Mouse (Mus musculus): ENCODE measurements at regions not wholly inside any gene's neighbourhood (a gene's known extent, or its start where the extent isn't known, plus 50 kb on each side); places are given as distances from the start of the nearest gene placed in this dataset.
A peak's percentile ranks its signal among the peaks of the same experiment; 100 is the strongest.

DNA sequence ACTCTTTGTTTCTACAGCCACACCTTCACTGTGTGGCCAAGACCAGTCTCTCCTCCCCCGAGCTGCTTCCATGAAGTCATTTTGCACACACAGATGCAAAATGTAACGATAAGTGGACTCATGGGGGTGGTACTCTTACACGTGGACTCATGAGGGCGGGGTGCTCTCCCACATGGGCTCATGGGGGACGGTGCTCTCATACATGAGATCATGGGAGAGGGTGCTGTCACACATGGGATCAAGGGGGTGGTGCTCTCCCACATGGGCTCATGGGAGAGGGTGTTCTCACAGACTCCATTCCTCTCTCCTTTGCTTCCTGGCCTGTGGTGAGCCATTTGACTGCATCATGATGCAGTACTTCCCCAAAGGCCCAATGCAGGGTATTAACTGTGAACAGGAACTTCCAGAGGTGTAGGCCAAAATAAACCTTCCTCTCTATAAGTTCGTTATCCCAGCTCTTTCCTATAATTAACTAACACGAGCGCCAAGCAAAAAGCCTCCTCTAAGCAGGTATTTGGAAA, 118.9 kb downstream of the Kdr start:
- Histone ChIP-seq H3K4me1 (replicated peaks) (peaks cover 9% of the 10 kb centered on the region; the same call in 1 of the 2 replicates), H3K27me3 (peaks cover 7% of the 10 kb centered on the region), H3K27ac (replicated peaks) (no peak overlapping the region), H3K4me2 (no peak overlapping the region), H3K36me3 (replicated peaks) (no peaks in the 10 kb centered on the region), H3K9ac (no peak overlapping the region), H3K4me3 (replicated peaks) (no peak overlapping the region), H3K9me3 (replicated peaks) (no peaks in the 10 kb centered on the region)
- ATAC-seq (ENCODE audit: insufficient read depth) = no peak
- 53% methylated on average over 8 of the region's 8 CpGs for WGBS (ENCODE audit: insufficient replicate concordance)

GRCm38 (mm10) chr5:75850855-75851254, 127.4 kb downstream of the Kdr start:
- Histone ChIP-seq H3K9ac (no peak overlapping the region), H3K27me3 (no peaks in the 10 kb centered on the region), H3K4me1 (replicated peaks) (no peaks in the 10 kb centered on the region), H3K9me3 (replicated peaks) (no peaks in the 10 kb centered on the region), H3K4me2 (no peak overlapping the region), H3K36me3 (replicated peaks) (no peaks in the 10 kb centered on the region), H3K27ac (replicated peaks) (no peak overlapping the region), H3K4me3 (replicated peaks) (no peak overlapping the region)
- no peak for ATAC-seq (ENCODE audit: insufficient read depth)
- 57% methylated on average over 4 of the region's 4 CpGs for WGBS (ENCODE audit: insufficient replicate concordance)

DNA sequence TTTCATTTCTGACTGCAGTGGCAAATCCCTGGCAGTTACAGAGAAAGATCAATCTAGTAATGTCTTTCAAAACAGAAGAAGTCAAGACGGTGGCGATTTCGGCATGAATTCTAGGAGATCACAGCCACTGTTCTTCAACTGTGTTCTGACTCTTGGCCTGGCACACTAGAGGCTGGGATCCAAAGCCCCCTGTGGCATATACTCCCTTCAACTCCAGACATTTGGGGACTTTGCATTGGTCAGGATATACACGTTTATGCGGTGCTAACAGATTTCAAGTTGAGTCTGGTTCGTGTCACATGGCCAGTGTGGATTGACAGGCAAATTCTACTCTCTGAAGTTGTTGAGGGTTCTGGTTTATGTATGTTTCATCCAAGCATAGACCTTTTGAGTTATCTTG, 130.3 kb downstream of the Kdr start:
- Histone ChIP-seq H3K4me3 (replicated peaks) (no peak overlapping the region), H3K9ac (no peak overlapping the region), H3K9me3 (replicated peaks) (no peaks in the 10 kb centered on the region), H3K36me3 (replicated peaks) (no peaks in the 10 kb centered on the region), H3K27me3 (no peaks in the 10 kb centered on the region), H3K4me1 (replicated peaks) (no peaks in the 10 kb centered on the region), H3K27ac (replicated peaks) (no peak overlapping the region), H3K4me2 (no peak overlapping the region)
- no peak for ATAC-seq (ENCODE audit: insufficient read depth)
- WGBS (ENCODE audit: insufficient replicate concordance) = 73% methylated on average over 6 of the region's 6 CpGs

- ATAC-seq (ENCODE audit: insufficient read depth) = no peak
- H3K4me2 ChIP-seq = no peak overlapping the region
- H3K36me3 ChIP-seq (replicated peaks) = no peaks in the 10 kb centered on the region
- no peaks in the 10 kb centered on the region for H3K9me3 ChIP-seq (replicated peaks)
- H3K4me3 ChIP-seq (replicated peaks) = no peak overlapping the region
- H3K27me3 ChIP-seq = no peaks in the 10 kb centered on the region
- no peaks in the 10 kb centered on the region for H3K4me1 ChIP-seq (replicated peaks)
- H3K27ac ChIP-seq (replicated peaks) = no peak overlapping the region
- WGBS (ENCODE audit: insufficient replicate concordance) = 64% methylated on average over 3 of the region's 3 CpGs
- no peak overlapping the region for H3K9ac ChIP-seq
These were observed 130.9 kb downstream of the Kdr start for GRCm38 (mm10) chr5:75847341-75847740.

DNA sequence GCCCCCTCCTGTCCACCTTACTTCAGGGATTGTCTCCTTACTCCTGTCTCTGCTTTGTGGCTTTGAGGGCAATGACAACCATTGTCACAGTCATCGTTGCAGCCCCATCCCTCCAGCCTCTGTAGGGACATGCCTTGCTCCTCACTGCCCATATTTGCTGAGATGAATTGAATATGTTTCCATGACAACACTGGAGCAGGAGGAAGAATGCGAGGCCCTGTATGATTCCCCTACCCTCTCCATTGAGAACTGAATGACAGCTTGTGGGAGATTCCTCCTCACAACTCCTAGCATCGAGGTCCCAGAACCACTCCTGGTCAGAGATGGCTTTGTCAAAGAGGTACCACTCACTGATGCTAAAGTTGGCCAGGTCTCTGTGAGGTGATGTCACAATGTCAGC, 132.2 kb downstream of the Kdr start:
- H3K9ac ChIP-seq = no peak overlapping the region
- H3K4me3 ChIP-seq (replicated peaks) = no peak overlapping the region
- no peaks in the 10 kb centered on the region for H3K36me3 ChIP-seq (replicated peaks)
- no peak overlapping the region for H3K27ac ChIP-seq (replicated peaks)
- H3K27me3 ChIP-seq = no peaks in the 10 kb centered on the region
- no peaks in the 10 kb centered on the region for H3K9me3 ChIP-seq (replicated peaks)
- ATAC-seq (ENCODE audit: insufficient read depth) = no peak
- 56% methylated on average over 3 of the region's 3 CpGs for WGBS (ENCODE audit: insufficient replicate concordance)
- H3K4me1 ChIP-seq (replicated peaks) = no peaks in the 10 kb centered on the region
- H3K4me2 ChIP-seq = no peak overlapping the region

GRCm38 (mm10) chr5:75843807-75844206, 134.5 kb downstream of the Kdr start:
- Histone ChIP-seq H3K4me1 (replicated peaks) (no peaks in the 10 kb centered on the region), H3K9me3 (replicated peaks) (no peaks in the 10 kb centered on the region), H3K27ac (replicated peaks) (no peak overlapping the region), H3K9ac (no peak overlapping the region), H3K4me3 (replicated peaks) (no peak overlapping the region), H3K36me3 (replicated peaks) (no peaks in the 10 kb centered on the region), H3K27me3 (no peaks in the 10 kb centered on the region), H3K4me2 (no peak overlapping the region)
- no peak for ATAC-seq (ENCODE audit: insufficient read depth)
- 41% methylated on average over 3 of the region's 3 CpGs for WGBS (ENCODE audit: insufficient replicate concordance)

DNA sequence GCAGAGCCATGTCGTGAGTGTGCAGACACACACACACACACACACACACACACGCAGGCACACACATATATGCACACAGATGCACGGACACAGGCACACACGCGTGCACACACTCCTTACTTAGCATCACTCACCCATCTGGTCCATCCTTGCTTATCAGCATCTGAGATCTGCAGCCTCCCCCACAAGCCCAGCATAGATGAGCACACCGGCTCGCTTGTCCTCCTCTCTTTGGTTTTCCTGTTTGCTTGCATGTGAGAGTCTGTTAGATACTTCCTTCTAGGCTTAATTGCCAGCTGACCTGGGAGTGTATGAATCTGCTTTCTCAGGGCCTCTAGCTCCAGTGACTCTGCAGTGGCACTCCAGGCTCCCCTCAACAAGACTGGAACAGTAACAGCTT, 137.8 kb downstream of the Kdr start:
- Histone ChIP-seq H3K9me3 (replicated peaks) (no peaks in the 10 kb centered on the region), H3K27me3 (peaks cover 9% of the 10 kb centered on the region), H3K27ac (replicated peaks) (no peak overlapping the region), H3K36me3 (replicated peaks) (no peaks in the 10 kb centered on the region), H3K4me3 (replicated peaks) (no peak overlapping the region), H3K9ac (no peak overlapping the region), H3K4me2 (no peak overlapping the region), H3K4me1 (replicated peaks) (peaks cover 4% of the 10 kb centered on the region; the same call in 1 of the 2 replicates)
- WGBS (ENCODE audit: insufficient replicate concordance) = 27% methylated on average over 7 of the region's 7 CpGs
- no peak for ATAC-seq (ENCODE audit: insufficient read depth)

DNA sequence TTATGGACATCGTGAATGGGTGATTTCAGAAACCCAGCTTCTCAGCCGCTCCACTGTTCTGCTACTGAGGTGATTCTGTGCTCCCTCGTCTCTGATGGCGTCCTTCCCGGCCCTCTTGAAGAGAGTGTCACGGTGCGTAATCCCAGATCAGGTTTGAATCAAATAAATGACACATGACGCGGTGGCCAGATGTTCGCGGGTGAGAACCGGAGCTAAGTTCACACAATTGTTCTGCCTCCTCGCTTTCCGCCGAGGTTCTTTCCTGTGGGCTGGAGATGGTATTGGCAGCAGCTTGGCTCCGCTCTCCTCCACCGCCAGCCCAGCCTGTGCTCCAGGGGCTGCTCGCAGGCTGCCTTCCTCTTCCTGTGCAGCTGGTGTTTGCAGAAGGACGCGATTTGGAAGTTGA, 142.7 kb downstream of the Kdr start:
- 7% methylated on average over 20 of the region's 20 CpGs for WGBS (ENCODE audit: insufficient replicate concordance)
- H3K9ac ChIP-seq = no peak overlapping the region
- no peaks in the 10 kb centered on the region for H3K36me3 ChIP-seq (replicated peaks)
- H3K9me3 ChIP-seq (replicated peaks) = no peaks in the 10 kb centered on the region
- H3K27me3 ChIP-seq = peaks cover 26% of the 10 kb centered on the region
- no peak for ATAC-seq (ENCODE audit: insufficient read depth)
- peak overlapping the region; percentile 22 for H3K4me3 ChIP-seq (replicated peaks)
- H3K4me1 ChIP-seq (replicated peaks) = peaks cover 14% of the 10 kb centered on the region
- H3K27ac ChIP-seq (replicated peaks) = no peak overlapping the region
- H3K4me2 ChIP-seq = peak overlapping the region; percentile 54

- Histone ChIP-seq H3K4me3 (replicated peaks) (peak overlapping the region; percentile 22), H3K27ac (replicated peaks) (no peak overlapping the region), H3K36me3 (replicated peaks) (no peaks in the 10 kb centered on the region), H3K4me1 (replicated peaks) (peaks cover 19% of the 10 kb centered on the region), H3K4me2 (peak overlapping the region; percentile 54), H3K27me3 (peaks cover 26% of the 10 kb centered on the region), H3K9me3 (replicated peaks) (no peaks in the 10 kb centered on the region), H3K9ac (no peak overlapping the region)
- 18% methylated on average over 17 of the region's 17 CpGs for WGBS (ENCODE audit: insufficient replicate concordance)
- no peak for ATAC-seq (ENCODE audit: insufficient read depth)
These were observed 143.3 kb downstream of the Kdr start for GRCm38 (mm10) chr5:75834766-75835555.

DNA sequence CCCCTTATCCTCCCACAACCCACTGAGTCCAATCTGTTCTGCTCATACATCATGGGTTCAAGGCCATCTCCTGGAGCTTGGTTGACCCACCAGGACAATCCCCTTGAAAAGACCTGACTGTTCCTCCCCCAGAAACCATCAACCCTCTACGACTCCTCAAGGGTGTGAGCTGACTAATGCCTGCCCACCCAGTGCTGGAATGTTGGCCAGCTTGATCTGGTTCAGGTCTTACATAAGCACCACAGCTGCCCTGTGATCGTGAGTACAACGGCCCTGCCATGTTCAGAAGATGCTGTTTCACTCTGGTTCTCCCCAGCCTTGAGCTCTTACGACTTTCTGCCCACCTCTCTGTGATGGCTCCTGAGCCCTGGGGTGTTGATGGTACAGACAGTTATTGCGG, 145.9 kb downstream of the Kdr start:
- no peak overlapping the region for H3K27ac ChIP-seq (replicated peaks)
- H3K4me3 ChIP-seq (replicated peaks) = no peak overlapping the region
- no peak overlapping the region for H3K9ac ChIP-seq
- no peaks in the 10 kb centered on the region for H3K9me3 ChIP-seq (replicated peaks)
- ATAC-seq (ENCODE audit: insufficient read depth) = no peak
- H3K36me3 ChIP-seq (replicated peaks) = no peaks in the 10 kb centered on the region
- H3K4me1 ChIP-seq (replicated peaks) = peaks cover 19% of the 10 kb centered on the region
- WGBS (ENCODE audit: insufficient replicate concordance) = 67% methylated on average over 5 of the region's 5 CpGs
- H3K4me2 ChIP-seq = no peak overlapping the region
- H3K27me3 ChIP-seq = peaks cover 26% of the 10 kb centered on the region

DNA sequence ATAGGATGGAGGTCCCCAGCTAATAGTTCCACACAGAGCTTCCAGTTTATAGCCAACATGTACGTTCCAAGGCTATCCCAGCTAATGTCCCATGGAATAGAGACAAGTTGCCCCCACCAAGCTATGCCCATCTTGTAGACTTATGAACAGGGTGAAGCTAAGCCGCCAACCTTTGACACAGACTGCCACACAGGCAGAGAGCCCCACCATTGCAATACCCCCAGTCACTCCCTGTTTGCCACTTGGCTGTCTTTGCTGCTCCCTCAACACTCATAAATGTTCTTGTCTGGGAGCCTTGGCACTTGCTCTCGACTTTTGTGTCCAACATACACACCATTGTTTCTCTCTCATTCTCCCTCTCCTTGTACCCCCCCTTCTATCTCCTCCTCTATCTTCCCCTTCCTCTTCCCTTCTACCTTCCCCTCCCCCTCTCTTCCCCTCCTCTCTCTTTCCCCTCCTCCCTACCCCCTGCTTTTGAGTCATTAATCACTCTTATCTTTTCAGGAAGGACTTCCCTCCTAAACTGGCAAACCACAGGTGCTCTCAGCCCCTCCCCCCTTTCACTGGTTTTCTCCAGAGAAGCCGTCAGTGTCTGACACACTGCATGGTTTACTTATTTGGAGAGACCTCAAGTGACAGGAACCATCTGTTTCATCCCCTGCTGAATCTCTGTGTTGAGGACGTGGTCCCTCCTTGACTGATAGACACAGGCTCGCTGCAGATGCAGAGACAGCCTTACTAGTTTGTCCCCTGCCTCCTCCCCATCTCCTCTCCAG, 148.2 kb downstream of the Kdr start:
- peaks cover 13% of the 10 kb centered on the region for H3K27me3 ChIP-seq
- no peaks in the 10 kb centered on the region for H3K36me3 ChIP-seq (replicated peaks)
- H3K27ac ChIP-seq (replicated peaks) = no peak overlapping the region
- 28% methylated on average over 6 of the region's 6 CpGs for WGBS (ENCODE audit: insufficient replicate concordance)
- H3K9me3 ChIP-seq (replicated peaks) = no peaks in the 10 kb centered on the region
- no peak overlapping the region for H3K4me2 ChIP-seq
- no peak overlapping the region for H3K9ac ChIP-seq
- no peak overlapping the region for H3K4me3 ChIP-seq (replicated peaks)
- H3K4me1 ChIP-seq (replicated peaks) = peaks cover 24% of the 10 kb centered on the region
- ATAC-seq (ENCODE audit: insufficient read depth) = 0 out of 2 replicates have a peak, but pooled peaks have one; percentile 15
